ENCODE assay signal across 23 mouse cellular contexts in genomic region chr14:54610648-54611047, GRCm38 (mm10). TPM values are rescaled to one million over a fixed set of nuclear protein-coding genes. Genes with fewer than 3 reads are reported as not detected.
A peak's percentile ranks its signal among the peaks of the same experiment; 100 is the strongest.
DNase-seq lines count a peak whose midpoint lies in the region; ATAC-seq lines count a peak whose summit lies in the region.
"Had no signal": no experiment of that assay in that cellular context is flagged by ENCODE, and none has a peak within 500 bp of the region (broad histone marks: within the 10 kb centered on the region; RNA-seq: fewer than 3 reads in every experiment).

No protein-coding gene starts in this region.

- DNase-seq in hindbrain, embryonic 14.5 days (ENCODE audit: low spot score) = no peak
- no peak for DNase-seq in hindbrain, embryonic 10.5 days (ENCODE audit: low spot score)
- no peak for DNase-seq in liver, embryonic 13.5 days
- DNase-seq in liver = no peak
- peak; percentile 62 to 66 for DNase-seq in layer of hippocampus, adult 8-10 months (ENCODE audit: low spot score in 2 of 2)
- DNase-seq in layer of hippocampus, postnatal 14 days (ENCODE audit: low spot score in 2 of 2) = peak; percentile 51 to 59
- no peak for DNase-seq in cerebellum, postnatal 14 days
- DNase-seq: cerebellum, adult 9-10 months; gastrocnemius, adult 2 months had no signal

- H3K27me3 ChIP-seq in hindbrain, embryonic 14.5 days (ENCODE audit: control insufficient read depth, insufficient read depth, low read length) = no peaks in the 10 kb centered on the region
- no peaks in the 10 kb centered on the region for H3K27me3 ChIP-seq in hindbrain, embryonic 10.5 days (ENCODE audit: insufficient read depth, poor library complexity, severe bottlenecking)
- no peaks in the 10 kb centered on the region for H3K27me3 ChIP-seq in liver, embryonic 13.5 days
- H3K27me3 ChIP-seq: embryonic facial prominence, embryonic 13.5 days; hindbrain, embryonic 12.5 days had no signal

- H3K4me2 ChIP-seq in hindbrain, embryonic 14.5 days (replicated peaks) = no peak overlapping the region
- no peak overlapping the region for H3K4me2 ChIP-seq in liver, embryonic 13.5 days
- H3K4me2 ChIP-seq: embryonic facial prominence, embryonic 13.5 days; heart, embryonic 11.5 days; hindbrain, embryonic 12.5 days had no signal

- no peak overlapping the region for H3K9ac ChIP-seq in hindbrain, embryonic 14.5 days
- no peak overlapping the region for H3K9ac ChIP-seq in liver, embryonic 13.5 days
- H3K9ac ChIP-seq: embryonic facial prominence, embryonic 13.5 days; hindbrain, embryonic 12.5 days had no signal

- no peaks in the 10 kb centered on the region; the same call in 1 of the 2 replicates for H3K4me1 ChIP-seq in hindbrain, embryonic 14.5 days (replicated peaks; ENCODE audit: control insufficient read depth, insufficient read depth, low read length)
- H3K4me1 ChIP-seq in hindbrain, embryonic 10.5 days (replicated peaks) = peaks cover 12% of the 10 kb centered on the region
- H3K4me1 ChIP-seq in liver, embryonic 13.5 days (replicated peaks) = peaks cover 12% of the 10 kb centered on the region

- WGBS in hindbrain, embryonic 14.5 days = 84% methylated on average over 6 of the region's 6 CpGs
- 82% methylated on average over 6 of the region's 6 CpGs for WGBS in hindbrain, embryonic 10.5 days
- 80% methylated on average over 6 of the region's 6 CpGs for WGBS in liver, embryonic 13.5 days (ENCODE audit: insufficient replicate concordance)

- peaks cover 45% of the 10 kb centered on the region for H3K36me3 ChIP-seq in hindbrain, embryonic 14.5 days (replicated peaks; ENCODE audit: control insufficient read depth, insufficient read depth)
- peaks cover 50% of the 10 kb centered on the region for H3K36me3 ChIP-seq in hindbrain, embryonic 10.5 days
- peaks cover 36% of the 10 kb centered on the region for H3K36me3 ChIP-seq in liver, embryonic 13.5 days

- 0 out of 2 replicates have a peak overlapping the region, but pooled peaks have one; percentile 1 for H3K27ac ChIP-seq in hindbrain, embryonic 14.5 days
- no peak overlapping the region for H3K27ac ChIP-seq in hindbrain, embryonic 10.5 days
- peak overlapping the region; percentile 0; the same call in 1 of the 2 replicates for H3K27ac ChIP-seq in liver, embryonic 13.5 days
- H3K27ac ChIP-seq: embryonic facial prominence, embryonic 13.5 days; gastrocnemius, adult 2 months; hindbrain, embryonic 12.5 days had no signal

- no peak for ATAC-seq in hindbrain, embryonic 14.5 days (ENCODE audit: low FRiP score)
- no peak for ATAC-seq in liver, embryonic 13.5 days (ENCODE audit: low read depth)

- no peaks in the 10 kb centered on the region for H3K9me3 ChIP-seq in hindbrain, embryonic 14.5 days (ENCODE audit: control insufficient read depth, low read length)
- no peaks in the 10 kb centered on the region for H3K9me3 ChIP-seq in hindbrain, embryonic 10.5 days
- H3K9me3 ChIP-seq in liver, embryonic 13.5 days (replicated peaks) = no peaks in the 10 kb centered on the region
- H3K9me3 ChIP-seq: embryonic facial prominence, embryonic 13.5 days; hindbrain, embryonic 12.5 days had no signal

- H3K4me3 ChIP-seq in hindbrain, embryonic 14.5 days (replicated peaks; ENCODE audit: low read length) = no peak overlapping the region
- no peak overlapping the region for H3K4me3 ChIP-seq in hindbrain, embryonic 10.5 days
- no peak overlapping the region for H3K4me3 ChIP-seq in liver, embryonic 13.5 days (replicated peaks)
- H3K4me3 ChIP-seq: embryonic facial prominence, embryonic 13.5 days; gastrocnemius, adult 2 months; hindbrain, embryonic 12.5 days; myocyte had no signal

RNA-seq across cellular contexts. Expression of gene 4931414P19Rik, which starts 4.9 kb away (rescaled TPM):
- 3.1 and 3.7 TPM in 2 replicates for polyA plus RNA-seq in hindbrain, embryonic 14.5 days (2014; fragmentation: Nextera tagmentation; extraction: Ambion mirVana)
- 8.3 and 9.5 TPM in 2 replicates for polyA plus RNA-seq in hindbrain, embryonic 10.5 days (2016; fragmentation: Nextera tagmentation; extraction: Ambion mirVana)
- polyA plus RNA-seq in liver, embryonic 13.5 days (2015; fragmentation: Nextera tagmentation; extraction: Ambion mirVana) = 2.7 and 3.0 TPM in 2 replicates
- total RNA-seq in layer of hippocampus, adult 8-10 months (2022) = 1 to 10 TPM; 4.4 to 7.8 (median 6.1) TPM
- total RNA-seq in layer of hippocampus, postnatal 14 days (2021) = 1 to 10 TPM; 4.3 to 5.6 TPM

RNA-seq across cellular contexts. Expression of gene Psmb5, which starts 7.2 kb away (rescaled TPM):
- polyA plus RNA-seq in hindbrain, embryonic 14.5 days (2014; fragmentation: Nextera tagmentation; extraction: Ambion mirVana) = 422 and 425 TPM in 2 replicates
- 500 and 517 TPM in 2 replicates for polyA plus RNA-seq in hindbrain, embryonic 10.5 days (2016; fragmentation: Nextera tagmentation; extraction: Ambion mirVana)
- 262 and 266 TPM in 2 replicates for polyA plus RNA-seq in liver, embryonic 13.5 days (2015; fragmentation: Nextera tagmentation; extraction: Ambion mirVana)
- total RNA-seq in layer of hippocampus, adult 8-10 months (2022) = 100 to 1,000 TPM; 179 to 205 (median 193) TPM
- total RNA-seq in layer of hippocampus, postnatal 14 days (2021) = 100 to 1,000 TPM; 211 to 215 TPM

RNA-seq across cellular contexts. Expression of gene Psmb11, which starts 10.6 kb away (rescaled TPM):
- 0.16 TPM in 1 of 2 replicates, not detected in the other for polyA plus RNA-seq in hindbrain, embryonic 14.5 days (2014; fragmentation: Nextera tagmentation; extraction: Ambion mirVana)
- 0.04 and 0.16 TPM in 2 replicates for polyA plus RNA-seq in hindbrain, embryonic 10.5 days (2016; fragmentation: Nextera tagmentation; extraction: Ambion mirVana)
- polyA plus RNA-seq in liver, embryonic 13.5 days (2015; fragmentation: Nextera tagmentation; extraction: Ambion mirVana) = not detected in 2 replicates
- total RNA-seq in layer of hippocampus, adult 8-10 months (2022) = under 1 TPM in 3 of 4 experiments, not detected in 1; 0.14 to 0.51 (median 0.23) TPM
- under 1 TPM; 0.35 to 0.38 TPM for total RNA-seq in layer of hippocampus, postnatal 14 days (2021)
- total RNA-seq: adrenal gland, adult 18-20 months; gastrocnemius, adult 2 months; heart, postnatal 10 days; megakaryocyte, adult 5-6 weeks had no signal
- polyA plus RNA-seq: embryonic facial prominence, embryonic 13.5 days; gonadal fat pad, adult 2 months; heart, embryonic 11.5 days; hindbrain, embryonic 12.5 days; inflammation-experienced regulatory T-cells, adult 6 months; kidney, adult 2 months; midbrain, embryonic 14.5 days; myocyte; small intestine, adult 2 months had no signal

RNA-seq across cellular contexts. Expression of gene Gm17606, which starts 30.1 kb away (rescaled TPM):
- not detected in 2 replicates for polyA plus RNA-seq in hindbrain, embryonic 14.5 days (2014; fragmentation: Nextera tagmentation; extraction: Ambion mirVana)
- polyA plus RNA-seq in hindbrain, embryonic 10.5 days (2016; fragmentation: Nextera tagmentation; extraction: Ambion mirVana) = not detected in 2 replicates
- polyA plus RNA-seq in liver, embryonic 13.5 days (2015; fragmentation: Nextera tagmentation; extraction: Ambion mirVana) = not detected in 2 replicates
- not detected for total RNA-seq in layer of hippocampus, adult 8-10 months (2022)
- not detected for total RNA-seq in layer of hippocampus, postnatal 14 days (2021)
- total RNA-seq: adrenal gland, adult 18-20 months; gastrocnemius, adult 2 months; heart, postnatal 10 days; megakaryocyte, adult 5-6 weeks had no signal
- polyA plus RNA-seq: embryonic facial prominence, embryonic 13.5 days; gonadal fat pad, adult 2 months; heart, embryonic 11.5 days; hindbrain, embryonic 12.5 days; inflammation-experienced regulatory T-cells, adult 6 months; kidney, adult 2 months; limb, embryonic 14.5 days; midbrain, embryonic 14.5 days; myocyte; neural tube, embryonic 14.5 days; small intestine, adult 2 months had no signal

RNA-seq across cellular contexts. Expression of gene Cdh24, which starts 30.5 kb away (rescaled TPM):
- polyA plus RNA-seq in hindbrain, embryonic 14.5 days (2014; fragmentation: Nextera tagmentation; extraction: Ambion mirVana) = 10.5 and 12.2 TPM in 2 replicates
- polyA plus RNA-seq in hindbrain, embryonic 10.5 days (2016; fragmentation: Nextera tagmentation; extraction: Ambion mirVana) = 4.5 and 7.1 TPM in 2 replicates
- 0.25 and 0.38 TPM in 2 replicates for polyA plus RNA-seq in liver, embryonic 13.5 days (2015; fragmentation: Nextera tagmentation; extraction: Ambion mirVana)
- total RNA-seq in layer of hippocampus, adult 8-10 months (2022) = 10 to 100 TPM; 16.0 to 24.1 (median 20.7) TPM
- 10 to 100 TPM; 20.5 to 21.0 TPM for total RNA-seq in layer of hippocampus, postnatal 14 days (2021)

Comparison
In these comparisons a context has a peak if more than half of its experiments do, and no peak if none do; other contexts are left out.
1. DNase-seq: peak in layer of hippocampus, adult 8-10 months (2 of 2) and layer of hippocampus, postnatal 14 days (2 of 2); none in hindbrain, embryonic 14.5 days (single experiment), hindbrain, embryonic 10.5 days (single experiment), liver, embryonic 13.5 days (single experiment), liver (single experiment) and cerebellum, postnatal 14 days (0 of 2).